ENCODE assay signal across 19 mouse cellular contexts in genomic region chr13:53200121-53200520, GRCm38 (mm10).
"Had no signal": no experiment of that assay in that cellular context is flagged by ENCODE, and none has a peak within 500 bp of the region (broad histone marks: within the 10 kb centered on the region; RNA-seq: fewer than 3 reads in every experiment).

No protein-coding gene starts in this region.

- H3K9ac ChIP-seq: limb, embryonic 12.5 days; limb, embryonic 15.5 days; liver, embryonic 14.5 days; liver, postnatal 0 days; lung, embryonic 14.5 days; midbrain, embryonic 15.5 days; stomach, embryonic 15.5 days had no signal

- H3K4me3 ChIP-seq: limb, embryonic 12.5 days; limb, embryonic 15.5 days; midbrain, embryonic 15.5 days; stomach, embryonic 15.5 days had no signal

- H3K27me3 ChIP-seq: limb, embryonic 12.5 days; limb, embryonic 15.5 days; midbrain, embryonic 15.5 days; stomach, embryonic 15.5 days had no signal

- H3K9me3 ChIP-seq: limb, embryonic 12.5 days; limb, embryonic 15.5 days; midbrain, embryonic 15.5 days; stomach, embryonic 15.5 days had no signal

- H3K36me3 ChIP-seq: limb, embryonic 12.5 days; limb, embryonic 15.5 days; midbrain, embryonic 15.5 days; stomach, embryonic 15.5 days had no signal

- ATAC-seq: intestine, embryonic 16.5 days; liver, postnatal 0 days; midbrain, embryonic 15.5 days had no signal

- H3K4me2 ChIP-seq: limb, embryonic 12.5 days; limb, embryonic 15.5 days; liver, embryonic 11.5 days; lung, embryonic 14.5 days; midbrain, embryonic 15.5 days; stomach, embryonic 15.5 days had no signal

- DNase-seq: kidney, adult 18-20 months; kidney, adult 9 months; kidney, postnatal 14 days; kidney, postnatal 4 days; left cerebral cortex, postnatal 4 days; liver, postnatal 0 days; lung, embryonic 14.5 days; right cerebral cortex, postnatal 25 days; spleen, adult 18-20 months; thymus, adult 18-20 months; thymus, postnatal 36 days had no signal

- H3K27ac ChIP-seq: liver, embryonic 14.5 days; macrophage; midbrain, embryonic 15.5 days had no signal
